Mouse (Mus musculus): ENCODE data around the gene Pccb.

DNA sequence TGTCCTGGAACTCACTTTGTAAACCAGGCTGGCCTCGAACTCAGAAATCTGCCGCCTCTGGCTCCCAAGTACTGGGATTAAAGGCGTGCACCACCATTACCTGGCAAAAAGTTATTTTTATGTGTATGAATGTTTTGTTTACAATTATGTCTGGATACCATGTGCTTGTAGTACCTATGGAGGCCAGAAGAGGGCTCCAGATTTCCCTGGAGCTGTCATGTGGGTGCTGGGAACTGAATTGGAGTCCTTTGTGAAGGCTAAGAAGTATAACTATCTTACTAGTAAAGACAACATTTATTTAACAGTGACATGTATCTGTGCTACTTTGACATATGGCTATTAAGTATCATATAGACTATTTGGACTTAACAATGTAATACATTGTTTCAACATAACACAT, 35.1 kb upstream of the Pccb start:
- TF ChIP-seq POLR2A (IDR thresholded peaks at IDR 0.05; ENCODE audit: insufficient read depth, low read length) (no peak), CTCF (IDR thresholded peaks at IDR 0.05; ENCODE audit: low read depth, low read length) (no peak), EP300 (IDR thresholded peaks at IDR 0.05; ENCODE audit: insufficient read depth, low read depth, low read length) (no peak)

Data from ES-Bruce4 (cell line).